ENCODE assay signal across 30 mouse cellular contexts in the genomic region with DNA sequence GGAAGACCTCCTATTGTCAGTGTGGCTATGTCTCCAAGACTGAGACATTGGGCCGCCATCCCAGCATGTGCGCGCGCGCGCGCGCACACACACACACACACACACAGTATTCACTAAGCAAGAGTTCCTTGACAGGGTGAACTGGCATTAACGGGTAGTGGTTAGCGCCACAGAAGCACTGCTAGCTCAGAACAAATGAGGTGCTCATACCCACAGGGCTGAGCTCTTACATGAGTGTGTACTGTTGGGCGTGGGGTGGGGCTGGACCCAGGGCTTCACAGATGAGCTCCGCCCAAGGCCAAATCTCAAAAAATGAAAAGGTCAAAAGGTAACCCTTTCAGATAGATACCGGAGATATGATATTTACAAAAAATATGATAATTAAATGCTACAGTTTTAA. TPM values are rescaled to one million over a fixed set of nuclear protein-coding genes. Genes with fewer than 3 reads are reported as not detected.
DNase-seq lines count a peak whose midpoint lies in the region; ATAC-seq and TF ChIP-seq lines count a peak whose summit lies in the region.
"Had no signal": no experiment of that assay in that cellular context is flagged by ENCODE, and none has a peak within 500 bp of the region (broad histone marks: within the 10 kb centered on the region; RNA-seq: fewer than 3 reads in every experiment).

No protein-coding gene starts in this region.

- H3K27me3 ChIP-seq in erythroblast, embryonic 14.5 days (ENCODE audit: control insufficient read depth) = no peaks in the 10 kb centered on the region
- no peaks in the 10 kb centered on the region for H3K27me3 ChIP-seq in liver, embryonic 14.5 days (ENCODE audit: control insufficient read depth, insufficient read depth, low read length)
- H3K27me3 ChIP-seq: heart, embryonic 15.5 days; hindbrain, embryonic 15.5 days; kidney, embryonic 15.5 days had no signal

- peaks cover 87% of the 10 kb centered on the region for H3K4me1 ChIP-seq in erythroblast, embryonic 14.5 days (ENCODE audit: control insufficient read depth)
- peaks cover 45 to 60% of the 10 kb centered on the region in 2 experiments for H3K4me1 ChIP-seq in liver, embryonic 14.5 days (replicated peaks; ENCODE audit: control insufficient read depth in 2 of 2, insufficient read depth in 2 of 2, low read length in 1 of 2)

- ATAC-seq in liver, embryonic 14.5 days (ENCODE audit: insufficient read depth) = no peak
- no peak for ATAC-seq in activated CD4-positive, CD25-positive, alpha-beta regulatory T cell, adult 4 months
- ATAC-seq: intestine, embryonic 16.5 days had no signal

- peak overlapping the region; percentile 31 for H3K9ac ChIP-seq in liver, embryonic 14.5 days (replicated peaks)
- H3K9ac ChIP-seq: heart, embryonic 15.5 days; hindbrain, embryonic 15.5 days; kidney, embryonic 15.5 days had no signal

- H3K36me3 ChIP-seq in erythroblast, embryonic 14.5 days (ENCODE audit: control insufficient read depth) = peaks cover 59% of the 10 kb centered on the region
- H3K36me3 ChIP-seq in liver, embryonic 14.5 days (replicated peaks; ENCODE audit: control insufficient read depth, insufficient read depth, low read depth) = peaks cover 30% of the 10 kb centered on the region

- H3K9me3 ChIP-seq in erythroblast, embryonic 14.5 days (ENCODE audit: control insufficient read depth, low read length) = no peaks in the 10 kb centered on the region
- H3K9me3 ChIP-seq in liver, embryonic 14.5 days (ENCODE audit: control insufficient read depth, low read length) = no peaks in the 10 kb centered on the region
- H3K9me3 ChIP-seq: heart, embryonic 15.5 days; hindbrain, embryonic 15.5 days; kidney, embryonic 15.5 days; midbrain, embryonic 10.5 days had no signal

- peak; percentile 24 for DNase-seq in CD4-positive helper T cell, adult 2 months (ENCODE audit: low read depth, low spot score)
- peak; percentile 67 for DNase-seq in ES-CJ7 (ENCODE audit: low read depth, low spot score)
- no peak for DNase-seq in liver, embryonic 14.5 days (ENCODE audit: low read depth in 3 of 3, low spot score in 3 of 3)
- DNase-seq in urinary bladder, postnatal 10 days (ENCODE audit: low spot score) = no peak
- no peak for DNase-seq in adrenal gland, adult 8-10 months
- DNase-seq: adrenal gland, adult 2 months; cerebellum, postnatal 10 days; embryo, embryonic 11 days; gastrocnemius, postnatal 10 days; heart, postnatal 4 days; kidney, postnatal 4 days; lung, adult 2 months; lung, postnatal 36 days; right cerebral cortex, adult 18-20 months; thymus, postnatal 14 days had no signal

- no peak for TF ChIP-seq EP300 in liver, embryonic 14.5 days (IDR thresholded peaks at IDR 0.05; ENCODE audit: low read depth)

- peak overlapping the region; percentile 86 for H3K27ac ChIP-seq in liver, embryonic 14.5 days
- H3K27ac ChIP-seq: heart, embryonic 15.5 days; hindbrain, embryonic 15.5 days; kidney, embryonic 15.5 days; midbrain, embryonic 10.5 days had no signal

- peak overlapping the region; percentile 65 for H3K4me2 ChIP-seq in liver, embryonic 14.5 days (ENCODE audit: low read depth)
- H3K4me2 ChIP-seq: heart, embryonic 15.5 days; hindbrain, embryonic 15.5 days; kidney, embryonic 15.5 days had no signal

- peak overlapping the region; percentile 51 for H3K4me3 ChIP-seq in erythroblast, embryonic 14.5 days (replicated peaks)
- H3K4me3 ChIP-seq in liver, embryonic 14.5 days (ENCODE audit: insufficient read depth in 1 of 2, low read depth in 2 of 2, low read length in 2 of 2) = no peak overlapping the region; a peak in 1 of 4 replicates
- H3K4me3 ChIP-seq: heart, embryonic 15.5 days; hindbrain, embryonic 15.5 days; kidney, embryonic 15.5 days; midbrain, embryonic 10.5 days had no signal

- no peak for TF ChIP-seq CTCF in liver, embryonic 14.5 days (IDR thresholded peaks at IDR 0.05; ENCODE audit: low read depth)

- 74% methylated on average over 13 of the region's 13 CpGs for WGBS in liver, embryonic 14.5 days (ENCODE audit: insufficient replicate concordance)

RNA-seq across cellular contexts. Expression of a gene that starts 4.8 kb away (rescaled TPM):
- polyA plus RNA-seq in erythroblast, embryonic 14.5 days (2012) = 4.1 and 4.3 TPM in 2 replicates
- 68.7 and 76.7 TPM in 2 replicates for polyA plus RNA-seq in liver, embryonic 14.5 days (2012; rRNA removed)
- polyA plus RNA-seq in liver, embryonic 14.5 days (2014; fragmentation: Nextera tagmentation; extraction: Ambion mirVana) = 61.2 and 66.4 TPM in 2 replicates
- 100 to 1,000 TPM; 231 to 302 TPM for polyA plus RNA-seq in activated CD4-positive, CD25-positive, alpha-beta regulatory T cell, adult 4 months (2017; shearing (Covaris generic))
- total RNA-seq in adrenal gland, adult 8-10 months (2022) = 10 to 100 TPM; 57.6 to 71.1 (median 64.0) TPM

RNA-seq across cellular contexts. Expression of a gene that starts 4.9 kb away (rescaled TPM):
- 3.8 and 7.2 TPM in 2 replicates for polyA plus RNA-seq in erythroblast, embryonic 14.5 days (2012)
- polyA plus RNA-seq in liver, embryonic 14.5 days (2012; rRNA removed) = 10.8 and 12.7 TPM in 2 replicates
- 14.8 and 16.1 TPM in 2 replicates for polyA plus RNA-seq in liver, embryonic 14.5 days (2014; fragmentation: Nextera tagmentation; extraction: Ambion mirVana)
- 10 to 100 TPM; 25.6 to 27.6 TPM for polyA plus RNA-seq in activated CD4-positive, CD25-positive, alpha-beta regulatory T cell, adult 4 months (2017; shearing (Covaris generic))
- total RNA-seq in adrenal gland, adult 8-10 months (2022) = 10 to 100 TPM in 3 of 4 experiments, 1 to 10 TPM in 1; 9.1 to 11.9 (median 11.0) TPM

RNA-seq across cellular contexts. Expression of a gene that starts 20.8 kb away (rescaled TPM):
- 8.1 and 9.1 TPM in 2 replicates for polyA plus RNA-seq in erythroblast, embryonic 14.5 days (2012)
- 20.6 and 25.2 TPM in 2 replicates for polyA plus RNA-seq in liver, embryonic 14.5 days (2012; rRNA removed)
- 21.3 and 29.8 TPM in 2 replicates for polyA plus RNA-seq in liver, embryonic 14.5 days (2014; fragmentation: Nextera tagmentation; extraction: Ambion mirVana)
- under 1 TPM in 1 of 2 experiments, not detected in 1; 0.46 TPM for polyA plus RNA-seq in activated CD4-positive, CD25-positive, alpha-beta regulatory T cell, adult 4 months (2017; shearing (Covaris generic))
- total RNA-seq in adrenal gland, adult 8-10 months (2022) = 10 to 100 TPM; 22.5 to 47.8 (median 38.2) TPM
- total RNA-seq: monocyte, adult 5-6 weeks had no signal

RNA-seq across cellular contexts. Expression of a gene that starts 24.9 kb away (rescaled TPM):
- polyA plus RNA-seq in erythroblast, embryonic 14.5 days (2012) = 0.15 and 0.20 TPM in 2 replicates
- polyA plus RNA-seq in liver, embryonic 14.5 days (2012; rRNA removed) = 1.0 TPM in 2 replicates
- 0.13 and 0.14 TPM in 2 replicates for polyA plus RNA-seq in liver, embryonic 14.5 days (2014; fragmentation: Nextera tagmentation; extraction: Ambion mirVana)
- polyA plus RNA-seq in activated CD4-positive, CD25-positive, alpha-beta regulatory T cell, adult 4 months (2017; shearing (Covaris generic)) = under 1 TPM in 1 of 2 experiments, not detected in 1; 0.17 TPM
- total RNA-seq in adrenal gland, adult 8-10 months (2022) = under 1 TPM; 0.77 to 0.86 (median 0.81) TPM
- total RNA-seq: monocyte, adult 5-6 weeks had no signal

RNA-seq across cellular contexts. Expression of a gene that starts 32.8 kb away (rescaled TPM):
- 0.02 TPM in 1 of 2 replicates, not detected in the other for polyA plus RNA-seq in erythroblast, embryonic 14.5 days (2012)
- polyA plus RNA-seq in liver, embryonic 14.5 days (2012; rRNA removed) = 21.4 and 23.5 TPM in 2 replicates
- polyA plus RNA-seq in liver, embryonic 14.5 days (2014; fragmentation: Nextera tagmentation; extraction: Ambion mirVana) = 28.4 and 33.2 TPM in 2 replicates
- not detected for polyA plus RNA-seq in activated CD4-positive, CD25-positive, alpha-beta regulatory T cell, adult 4 months (2017; shearing (Covaris generic))
- total RNA-seq in adrenal gland, adult 8-10 months (2022) = not detected
- total RNA-seq: adrenal gland, adult 2 months; ES-E14; heart, adult 8-10 months; heart, postnatal 4 days; layer of hippocampus, postnatal 10 days; monocyte, adult 5-6 weeks had no signal
- polyA plus RNA-seq: adrenal gland, adult 2 months; embryonic facial prominence, embryonic 14.5 days; forebrain, embryonic 11.5 days; heart, embryonic 15.5 days; hindbrain, embryonic 15.5 days; limb, embryonic 11.5 days; lung, adult 2 months; midbrain, embryonic 10.5 days; neural tube, embryonic 11.5 days had no signal

Comparison
In these comparisons a context has a peak if more than half of its experiments do, and no peak if none do; other contexts are left out.
1. DNase-seq: peak in CD4-positive helper T cell, adult 2 months (single experiment) and ES-CJ7 (single experiment); none in liver, embryonic 14.5 days (0 of 3), urinary bladder, postnatal 10 days (single experiment) and adrenal gland, adult 8-10 months (single experiment).
2. RNA of a gene that starts 4.8 kb away (polyA plus RNA-seq): 231 to 302 TPM in activated CD4-positive, CD25-positive, alpha-beta regulatory T cell, adult 4 months and 61.2 to 76.7 TPM in liver, embryonic 14.5 days; 4.1 to 4.3 TPM in erythroblast, embryonic 14.5 days; every median in the first group is over 10 times any median in the second.